Mouse (Mus musculus) embryonic stem cell, embryonic (primary cell): ENCODE measurements around the gene Trappc6b.

ENCODE experiments used
- CTCF ChIA-PET, 4 experiments: fragments of 300-600 bp in 2 of 4; fragments of 350-600 bp in 2 of 4; sonication (Branson Sonifier 250); formaldehyde crosslinking; loops; one replicate each; lab custom pipeline; 2022; ENCODE audit warnings: inconsistent platforms in 2 of 4; lab: Charles Lee
- POLR2A ChIA-PET, 4 experiments: fragments of 300-600 bp in 2 of 4; fragments of 350-600 bp in 2 of 4; sonication (Branson Sonifier 250); formaldehyde crosslinking; loops; one replicate each; lab custom pipeline; 2022; ENCODE audit warnings: antibody characterized with exemption in 4 of 4, inconsistent platforms in 1 of 4; lab: Charles Lee

Trappc6b gene

DNA sequence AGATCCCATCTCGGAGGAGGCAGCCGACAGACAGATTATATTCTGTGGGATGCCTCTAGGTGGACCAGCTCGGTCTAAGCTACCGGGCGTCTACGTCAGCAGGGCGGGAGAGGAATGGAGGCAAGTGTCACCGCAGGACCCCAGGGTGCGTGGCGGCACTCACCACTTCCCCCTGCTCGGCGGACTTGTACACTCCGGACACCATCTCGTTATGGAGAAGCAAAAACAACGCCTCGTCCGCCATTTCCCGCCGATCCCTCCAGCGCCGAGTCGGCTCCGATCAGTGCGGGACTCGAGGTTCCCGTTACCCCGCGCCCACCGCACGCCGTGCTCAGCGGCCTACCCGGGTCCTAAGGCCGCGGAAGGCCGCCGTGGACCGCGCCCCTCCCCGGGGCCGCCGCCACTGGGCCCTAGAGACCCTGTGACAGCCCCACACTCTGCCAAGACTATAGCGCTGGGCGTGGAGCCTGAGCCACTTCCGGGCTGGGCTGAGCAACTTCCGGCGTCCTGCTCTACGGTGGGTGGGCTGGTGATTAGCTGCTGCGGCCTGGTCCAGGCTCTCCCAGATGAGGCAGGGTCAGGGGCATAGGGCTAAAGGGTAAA lies at the start of gene Trappc6b:
TSS of gene Trappc6b (minus strand) at position 480 of the 603 bp plus-strand sequence.
- ChIA-PET POLR2A (interaction anchor here (0.6 to 20.9 kb wide), 28 partner anchors 9 to 159 kb away, joined by 3 to 307 read pairs (median 4); partner anchors contain the start of genes Fbxo33 (in 2 of the 4), Gemin2 (in 2 of the 4), Sec23a (in 2 of the 4) and Mia2 (in 1 of the 4)), CTCF (interaction anchor here in 2 of 4 experiments (0.6 to 1.2 kb wide), 2 partner anchors 13 to 99 kb away, joined by 3 to 4 read pairs; no protein-coding TSS in a partner anchor)

DNA sequence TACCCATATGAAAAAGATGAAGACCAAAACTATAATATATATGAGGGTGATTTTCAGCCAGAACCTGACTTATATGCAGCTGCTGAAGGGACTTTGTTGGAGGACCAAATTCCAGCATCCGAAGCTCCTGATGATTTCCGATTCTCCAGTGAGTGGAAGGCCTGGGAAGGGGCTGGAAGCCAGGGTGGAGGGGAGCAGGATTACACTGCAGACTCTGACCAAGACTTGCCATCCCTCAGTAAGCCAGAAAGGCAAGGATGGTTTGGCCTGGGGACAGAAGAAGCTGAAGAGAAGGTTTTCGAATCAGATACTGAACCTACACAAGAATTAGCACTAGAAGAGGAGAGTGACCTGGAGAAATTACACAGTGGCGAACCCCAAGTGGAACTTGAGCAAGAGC lies 46.7 kb upstream of the Trappc6b start:
- POLR2A ChIA-PET: interaction anchor here in 2 of 4 experiments (0.6 to 1.6 kb wide), 5 partner anchors 23 to 67 kb away, joined by 3 to 7 read pairs (median 3); no protein-coding TSS in a partner anchor
- CTCF ChIA-PET: no interaction called here

DNA sequence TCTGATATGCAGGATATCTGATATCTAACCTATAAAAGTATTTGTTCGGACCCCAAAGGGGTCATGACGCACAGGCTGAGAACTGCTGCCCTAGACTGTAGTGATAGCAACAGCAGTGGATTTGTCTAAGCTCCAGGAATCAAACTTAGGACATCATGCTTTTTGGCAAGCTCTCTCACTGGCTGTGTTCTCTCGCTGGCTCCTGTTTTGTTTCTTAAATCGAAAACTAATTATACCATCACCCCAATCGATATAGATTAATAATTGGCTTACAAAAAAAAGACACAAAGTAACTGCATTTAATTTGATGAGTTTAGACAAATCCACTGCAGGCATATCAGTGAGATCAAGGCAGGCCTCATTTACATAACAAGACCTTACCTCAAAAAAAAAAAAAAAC lies 45.2 kb upstream of the Trappc6b start:
- CTCF ChIA-PET: no interaction called here
- POLR2A ChIA-PET: interaction anchor here in 1 of 4 experiments (1.3 to 1.6 kb wide), 3 partner anchors 20 to 66 kb away, joined by 3 to 7 read pairs (median 5); no protein-coding TSS in a partner anchor

DNA sequence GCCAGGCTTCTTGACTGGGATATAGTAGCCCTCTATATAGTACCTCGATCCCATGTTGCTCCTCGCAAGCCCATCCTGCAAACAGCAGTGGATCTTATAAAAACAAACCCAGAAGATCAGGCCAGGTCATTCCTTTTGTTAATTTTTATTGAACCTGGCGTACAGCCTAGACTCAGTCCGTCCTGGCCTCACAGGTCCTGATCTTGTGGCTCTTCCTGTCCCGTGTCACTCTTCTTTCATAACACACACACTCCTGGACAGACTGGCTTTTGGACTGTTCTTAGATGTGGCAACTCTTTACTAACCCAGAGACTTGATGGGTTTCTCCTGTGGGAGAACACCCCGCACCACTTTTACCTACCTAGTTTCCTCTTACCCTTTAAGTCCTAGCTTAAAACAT lies 44.6 kb upstream of the Trappc6b start:
- ChIA-PET POLR2A (interaction anchor here in 1 of 4 experiments (1.5 kb wide), 1 partner anchor 21 kb away, joined by 3 read pairs; no protein-coding TSS in a partner anchor), CTCF (no interaction called here)

DNA sequence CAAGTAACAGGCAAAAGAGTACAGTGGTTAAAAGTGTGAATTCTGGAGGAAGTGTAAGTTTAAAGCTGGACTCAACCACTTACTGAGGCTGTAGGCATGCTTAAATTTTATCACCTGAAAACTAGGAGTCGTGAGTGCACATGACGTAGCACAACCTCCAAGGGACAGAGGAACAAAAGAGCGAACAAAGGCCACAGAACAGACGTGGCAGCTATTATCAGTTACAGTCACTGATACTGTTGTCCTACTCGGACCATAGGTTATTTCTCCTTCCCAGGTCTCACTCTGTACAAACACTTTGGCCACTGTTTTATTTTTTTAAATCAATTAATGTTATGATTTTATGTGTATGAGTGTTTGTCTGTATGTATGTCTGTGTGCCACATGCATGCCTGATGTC lies 43.5 kb upstream of the Trappc6b start:
- CTCF ChIA-PET: no interaction called here
- POLR2A ChIA-PET: interaction anchor here in 2 of 4 experiments (0.9 to 1.0 kb wide), 2 partner anchors 38 to 64 kb away, joined by 3 read pairs; partner anchors contain the start of gene Pnn (in 1 of the 2)

DNA sequence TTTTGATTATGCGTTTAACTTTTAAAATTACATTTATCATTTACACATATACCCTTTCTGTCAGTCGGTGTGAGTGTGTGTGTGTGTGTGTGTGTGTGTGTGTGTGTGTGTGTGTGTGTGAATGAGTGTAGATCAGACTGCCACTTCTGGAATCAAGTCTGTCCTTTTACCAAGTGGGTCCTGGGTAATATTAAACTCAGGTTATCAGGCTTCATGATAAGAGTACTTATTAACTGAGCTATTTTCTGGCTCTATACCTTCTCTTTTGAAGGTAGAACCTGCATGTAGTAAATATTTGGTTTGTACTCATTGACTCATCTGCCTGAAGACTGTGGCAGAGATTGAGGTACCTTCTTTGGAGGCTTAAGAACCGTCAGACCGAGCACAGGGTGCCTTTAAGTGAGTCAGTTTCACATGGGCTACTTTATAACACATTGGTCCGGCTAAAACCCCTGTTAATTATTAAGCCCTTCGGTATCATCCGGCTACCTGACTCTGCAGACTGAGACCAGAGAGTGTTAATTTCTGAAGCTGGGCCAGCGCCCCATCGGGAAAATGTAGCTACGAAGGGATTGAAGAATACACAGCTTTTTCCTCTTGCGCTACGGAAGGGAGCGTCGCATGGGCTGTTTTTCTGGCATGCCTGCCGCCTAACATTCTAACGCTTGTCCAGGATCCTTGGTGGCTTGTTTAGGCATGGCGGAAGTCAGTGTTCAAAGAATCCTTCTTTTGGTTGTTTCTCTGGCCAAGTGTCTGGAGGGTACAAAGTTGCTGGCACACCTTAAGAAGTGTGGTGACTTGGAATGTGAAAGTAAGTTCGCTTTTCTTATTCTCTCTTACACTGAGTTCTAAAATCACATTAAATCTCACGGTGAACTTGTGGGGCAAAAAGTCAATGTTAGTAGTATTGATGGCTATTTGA lies 34.1 kb upstream of the Trappc6b start, which contains the start of gene Mia2:
TSS of gene Mia2 (plus strand) at position 696 of the 922 bp plus-strand sequence.
- ChIA-PET POLR2A (interaction anchor here in 3 of 4 experiments (0.5 to 1.4 kb wide), 11 partner anchors 8 to 124 kb away, joined by 3 to 7 read pairs (median 3); partner anchors contain the start of genes Pnn (in 2 of the 3) and Fbxo33 (in 1 of the 3)), CTCF (interaction anchor here in 2 of 4 experiments (0.6 to 1.1 kb wide), 2 partner anchors 29 to 149 kb away, joined by 3 read pairs; partner anchors contain the start of gene Pnn (in 1 of the 2))

DNA sequence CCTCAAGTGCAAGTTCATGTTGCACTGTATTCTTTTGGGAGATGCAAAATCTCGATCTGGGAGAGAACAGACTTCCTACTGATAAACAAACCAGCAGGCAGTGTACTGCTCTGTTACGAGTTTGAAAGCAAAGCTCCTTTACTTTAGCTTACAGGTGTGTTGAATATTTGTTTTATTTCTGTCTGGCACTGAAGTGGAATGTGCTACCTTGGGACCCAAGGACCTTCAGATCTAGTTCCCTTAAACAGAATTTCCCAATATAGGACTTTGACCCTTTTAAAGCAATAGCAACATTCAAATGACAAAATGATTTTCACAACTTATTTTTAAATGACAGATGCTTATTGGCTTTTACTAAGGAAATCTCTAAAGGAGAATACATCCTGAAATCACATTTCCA lies 32.3 kb upstream of the Trappc6b start:
- ChIA-PET POLR2A (interaction anchor here in 1 of 4 experiments (0.7 kb wide), 1 partner anchor 1036 kb away, joined by 4 read pairs; no protein-coding TSS in a partner anchor), CTCF (interaction anchor here in 1 of 4 experiments (0.8 kb wide), 1 partner anchor 24 kb away, joined by 3 read pairs; no protein-coding TSS in a partner anchor)

DNA sequence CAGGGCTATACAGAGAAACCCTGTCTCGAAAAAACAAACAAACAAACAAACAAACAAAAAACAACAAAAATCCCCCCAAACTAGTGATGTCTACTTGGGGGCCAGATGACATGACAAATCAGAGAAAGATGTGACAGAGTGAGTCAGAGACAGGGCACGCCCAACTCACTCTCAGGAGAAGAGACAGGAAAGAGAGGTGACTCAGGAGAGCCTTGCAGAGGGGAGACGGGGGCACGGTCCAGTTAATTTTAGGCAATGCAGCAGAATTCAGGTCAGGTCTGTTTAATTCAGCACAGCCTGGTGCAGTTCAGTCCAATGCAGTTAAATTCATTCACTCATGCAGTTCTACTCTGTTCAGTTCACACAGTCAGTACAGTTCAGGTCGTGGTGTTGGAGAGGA lies 24.9 kb upstream of the Trappc6b start:
- CTCF ChIA-PET: no interaction called here
- POLR2A ChIA-PET: no interaction called here

DNA sequence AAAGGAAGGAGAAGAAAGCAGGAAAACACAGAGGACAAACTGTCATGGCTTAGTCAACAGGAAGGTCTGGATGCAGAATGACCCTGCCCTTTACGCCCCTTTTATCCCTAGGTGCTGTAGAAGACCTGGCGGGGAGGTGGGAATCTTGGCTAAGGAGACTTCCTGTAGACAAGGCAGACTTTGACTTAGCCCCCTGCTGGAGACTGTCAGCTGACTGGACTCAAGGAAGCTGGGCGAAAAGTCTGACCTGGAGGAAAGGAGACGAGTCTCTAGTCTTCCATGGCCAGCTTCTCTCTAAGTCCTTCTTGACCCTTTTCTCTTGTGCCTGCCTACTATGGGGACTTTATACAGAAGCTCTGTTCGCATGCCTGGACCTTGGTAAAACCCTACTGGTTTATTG lies 23.2 kb upstream of the Trappc6b start:
- CTCF ChIA-PET: interaction anchor here in 2 of 4 experiments (0.6 kb wide), 2 partner anchors 114 to 485 kb away, joined by 3 to 7 read pairs; no protein-coding TSS in a partner anchor
- POLR2A ChIA-PET: interaction anchor here in 3 of 4 experiments (0.5 to 1.6 kb wide), 14 partner anchors 8 to 135 kb away, joined by 3 to 8 read pairs (median 3); partner anchors contain the start of genes Pnn (in 2 of the 3) and Fbxo33 (in 1 of the 3)

DNA sequence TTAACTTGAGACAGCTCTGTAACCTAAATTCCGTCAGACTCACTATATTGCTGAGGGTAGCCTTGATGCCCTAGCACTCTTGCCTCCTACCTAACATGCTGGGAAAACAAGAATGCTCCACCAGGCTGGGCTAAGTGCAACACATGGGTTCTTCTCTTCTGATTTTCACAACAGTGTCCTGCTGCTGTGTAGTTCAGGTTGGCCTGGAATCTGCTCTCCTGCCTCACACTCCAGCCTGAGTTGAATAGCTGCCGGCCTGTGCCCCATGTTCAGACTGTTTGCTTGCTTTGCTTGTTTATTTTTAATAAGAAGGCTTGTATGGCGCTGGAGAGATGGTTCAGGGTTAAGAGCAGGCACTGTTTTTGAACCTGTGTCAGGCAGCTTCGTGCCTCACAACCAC lies 19.2 kb upstream of the Trappc6b start:
- CTCF ChIA-PET: no interaction called here
- POLR2A ChIA-PET: interaction anchor here in 2 of 4 experiments (0.9 to 1.6 kb wide), 6 partner anchors 11 to 52 kb away, joined by 3 to 11 read pairs (median 4); partner anchors contain the start of gene Pnn (in 2 of the 2)

DNA sequence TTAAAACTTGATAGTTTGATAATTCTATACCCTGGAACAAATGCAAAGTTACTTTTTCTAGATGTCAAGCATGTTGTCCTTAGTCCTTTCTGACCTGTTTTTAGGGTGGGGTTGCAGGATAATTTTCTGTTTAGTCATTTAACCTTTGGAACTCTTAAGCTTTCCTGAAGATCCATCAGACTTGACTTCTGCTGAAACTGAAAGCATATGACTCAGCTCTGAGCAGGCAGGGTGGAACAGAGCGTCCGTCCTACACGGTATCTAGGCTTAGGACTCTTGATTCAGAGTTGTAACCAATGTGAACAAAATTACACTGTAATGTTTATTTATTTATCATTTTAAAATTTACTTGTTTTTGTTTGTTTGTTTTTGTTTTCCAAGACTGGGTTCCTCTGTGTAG lies 16.6 kb upstream of the Trappc6b start:
- ChIA-PET POLR2A (interaction anchor here in 3 of 4 experiments (1.3 to 5.1 kb wide), 4 partner anchors 11 to 38 kb away, joined by 3 to 30 read pairs (median 18); partner anchors contain the start of gene Pnn (in 2 of the 3)), CTCF (no interaction called here)

DNA sequence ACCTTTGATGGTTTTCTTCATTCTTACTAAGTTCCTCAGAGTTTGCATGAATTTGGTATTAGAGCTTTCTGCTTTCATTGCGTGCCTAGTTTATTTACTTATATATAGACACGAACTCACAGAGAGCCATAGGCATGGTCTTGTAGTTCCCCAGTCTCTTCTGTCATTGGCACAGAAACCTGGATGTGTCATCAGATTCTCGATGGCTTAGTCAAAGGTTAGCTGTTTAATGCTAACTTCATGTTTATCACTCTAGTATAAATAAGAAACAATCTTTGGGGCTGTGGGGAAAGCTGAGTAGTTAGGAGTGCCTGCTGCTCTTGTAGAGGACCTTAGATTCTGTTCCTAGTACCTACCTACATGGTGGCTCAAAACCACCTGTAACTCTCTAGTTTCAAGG lies 15.7 kb upstream of the Trappc6b start:
- ChIA-PET CTCF (interaction anchor here in 1 of 4 experiments (0.9 kb wide), 1 partner anchor 10 kb away, joined by 4 read pairs; the partner anchor contains the start of gene Pnn), POLR2A (interaction anchor here in 3 of 4 experiments (0.6 to 5.1 kb wide), 9 partner anchors 8 to 143 kb away, joined by 3 to 30 read pairs (median 4); partner anchors contain the start of genes Pnn (in 3 of the 3) and Fbxo33 (in 1 of the 3))

DNA sequence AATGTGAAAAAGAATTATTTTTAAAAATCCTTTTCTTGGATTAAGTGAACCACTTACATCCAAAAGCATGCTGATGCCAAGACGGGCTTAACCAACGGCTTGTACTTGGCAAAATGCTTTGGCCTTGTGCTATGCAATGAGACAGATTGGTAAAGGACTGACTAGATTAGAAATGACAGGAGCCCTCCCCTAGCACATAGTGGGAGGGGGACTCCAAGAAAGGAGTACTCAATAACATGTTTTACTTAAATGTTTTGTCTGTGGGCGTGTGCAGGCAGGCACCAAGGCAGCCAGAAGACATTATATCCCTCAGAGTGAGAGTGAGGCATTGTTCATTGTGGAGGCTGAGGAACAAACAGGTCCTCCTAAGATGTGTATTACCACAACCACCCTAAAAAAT lies 12.8 kb upstream of the Trappc6b start:
- POLR2A ChIA-PET: interaction anchor here in 2 of 4 experiments (0.9 to 2.2 kb wide), 6 partner anchors 10 to 146 kb away, joined by 3 to 13 read pairs (median 3); no protein-coding TSS in a partner anchor
- CTCF ChIA-PET: no interaction called here

DNA sequence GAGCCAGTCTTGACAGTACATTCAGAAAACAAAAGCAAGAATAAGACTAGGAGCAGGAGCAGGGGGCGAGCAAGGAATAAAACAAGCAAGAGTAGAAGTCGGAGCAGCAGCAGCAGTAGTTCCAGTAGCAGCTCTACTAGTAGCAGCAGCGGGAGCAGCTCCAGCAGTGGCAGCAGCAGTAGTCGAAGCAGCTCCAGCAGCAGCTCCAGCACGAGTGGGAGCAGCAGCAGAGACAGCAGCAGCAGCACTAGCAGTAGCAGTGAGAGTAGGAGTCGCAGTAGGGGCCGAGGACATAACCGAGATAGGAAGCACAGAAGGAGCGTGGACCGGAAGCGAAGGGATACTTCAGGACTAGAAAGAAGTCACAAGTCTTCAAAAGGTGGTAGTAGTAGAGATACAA lies 11.0 kb upstream of the Trappc6b start:
- CTCF ChIA-PET: no interaction called here

DNA sequence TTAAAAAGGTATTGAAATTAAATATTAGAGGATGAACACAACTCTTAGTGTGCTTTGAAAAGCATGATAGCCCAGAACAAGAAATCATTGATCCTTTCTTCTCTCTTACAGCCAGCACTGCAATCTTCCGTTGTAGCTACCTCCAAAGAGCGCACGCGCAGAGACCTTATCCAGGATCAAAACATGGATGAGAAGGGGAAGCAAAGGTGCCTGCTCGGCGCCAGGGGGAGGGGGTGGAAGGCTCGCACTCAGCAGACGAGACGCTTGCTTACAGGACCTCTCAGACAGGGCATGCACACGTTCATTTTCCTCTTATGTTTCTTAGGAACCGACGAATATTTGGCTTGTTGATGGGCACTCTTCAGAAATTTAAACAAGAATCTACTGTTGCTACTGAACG lies 7.5 kb upstream of the Trappc6b start:
- CTCF ChIA-PET: no interaction called here
- POLR2A ChIA-PET: interaction anchor here in 2 of 4 experiments (1.5 to 20.9 kb wide), 5 partner anchors 11 to 57 kb away, joined by 3 to 307 read pairs (median 13); partner anchors contain the start of genes Gemin2 (in 2 of the 2) and Sec23a (in 1 of the 2)

More for the DNA sequence above, 11.0 kb upstream of the Trappc6b start:
- POLR2A ChIA-PET: interaction anchor here in 3 of 4 experiments (0.6 to 1.8 kb wide), 7 partner anchors 12 to 1617 kb away, joined by 3 to 7 read pairs (median 4); partner anchors contain the start of gene Gemin2 (in 1 of the 3)

DNA sequence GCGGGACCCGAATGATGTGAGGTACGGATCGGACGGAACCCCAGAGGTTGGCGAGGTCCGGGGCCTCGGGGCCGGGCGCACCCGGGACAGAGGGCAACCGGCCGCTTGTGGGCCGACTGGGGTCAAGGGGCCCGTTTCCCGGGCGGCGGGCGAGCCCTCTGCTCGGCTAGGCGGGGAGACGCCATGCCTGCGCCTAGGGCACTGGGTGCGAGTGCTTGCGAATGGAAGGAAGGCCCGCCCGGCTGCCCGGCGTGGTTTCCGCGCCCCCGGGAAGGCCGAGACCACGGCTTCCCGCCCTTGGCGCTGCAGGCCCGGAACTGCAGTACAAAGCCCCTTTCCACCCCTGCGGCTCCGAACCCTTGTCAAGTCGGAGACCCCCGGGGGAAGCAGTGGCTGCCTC lies 5.8 kb upstream of the Trappc6b start:
- CTCF ChIA-PET: interaction anchor here in 2 of 4 experiments (0.5 to 1.3 kb wide), 10 partner anchors 9 to 153 kb away, joined by 3 to 4 read pairs (median 3); partner anchors contain the start of genes Fbxo33 (in 1 of the 2) and Mia2 (in 1 of the 2)

More for the DNA sequence above, 5.8 kb upstream of the Trappc6b start:
- POLR2A ChIA-PET: interaction anchor here (0.5 to 20.9 kb wide), 77 partner anchors 9 to 1837 kb away, joined by 3 to 307 read pairs (median 5); partner anchors contain the start of genes Fbxo33 (in 4 of the 4), Gemin2 (in 3 of the 4), Mia2 (in 1 of the 4) and Mipol1 (in 1 of the 4)
